Mouse (Mus musculus): ENCODE measurements around the gene Tank. TPM values are rescaled to one million over a fixed set of nuclear protein-coding genes. Genes with fewer than 3 reads are reported as not detected.

Tank gene
- 21.5 and 24.7 TPM in 2 replicates for polyA plus RNA-seq (2015; fragmentation: Nextera tagmentation; extraction: Ambion mirVana)

DNA sequence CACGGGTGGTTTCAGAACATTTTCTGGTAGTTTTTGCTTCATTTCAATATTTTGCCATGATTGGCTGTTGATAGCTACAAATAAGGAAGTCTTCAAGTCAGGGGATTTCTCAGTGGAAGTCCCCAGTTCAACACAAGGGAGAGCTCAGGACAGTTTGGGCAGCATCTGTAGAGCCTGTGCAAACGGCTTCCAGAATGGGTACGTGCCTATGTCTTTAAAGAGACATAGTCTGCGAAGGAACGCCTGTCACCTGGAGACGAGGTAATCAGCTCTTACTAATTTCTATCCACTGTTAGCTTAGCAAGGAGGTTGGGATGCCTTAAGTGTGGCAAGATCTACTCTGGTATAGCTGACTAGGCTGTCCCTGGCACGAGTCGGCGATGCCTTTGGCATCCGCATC lies at the start of gene Tank:
TSS of gene Tank (plus strand) at position 153 of the 400 bp plus-strand sequence.
- H3K9me3 ChIP-seq: no peaks in the 10 kb centered on the region

DNA sequence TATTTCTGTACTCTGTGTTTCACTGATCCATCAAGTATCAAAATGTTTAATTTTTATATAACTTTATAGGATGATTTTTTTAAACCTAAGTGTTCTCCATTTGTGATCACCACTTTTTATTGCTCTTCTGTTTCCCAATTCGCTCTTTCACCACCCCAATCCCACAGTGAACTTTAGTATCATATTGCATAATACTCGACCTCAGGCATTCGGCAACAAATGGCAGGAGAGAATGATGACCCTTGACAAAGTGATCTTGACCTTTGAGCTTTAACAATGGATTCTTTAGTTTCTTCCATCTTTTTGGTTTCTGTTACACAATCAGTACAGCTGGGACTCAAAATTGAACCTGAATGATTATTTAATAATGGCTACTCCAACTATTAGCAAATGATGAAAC lies 46.1 kb upstream of the Tank start:
- H3K9me3 ChIP-seq: no peaks in the 10 kb centered on the region
- no peak overlapping the region for H3K4me3 ChIP-seq
- H3K9ac ChIP-seq: no peak overlapping the region
- no peaks in the 10 kb centered on the region for H3K36me3 ChIP-seq
- no peak overlapping the region for H3K4me2 ChIP-seq
- H3K27me3 ChIP-seq (replicated peaks): no peaks in the 10 kb centered on the region
- ATAC-seq (ENCODE audit: extremely low read depth, insufficient number of reproducible peaks, low FRiP score, low TSS enrichment): no peak
- no peaks in the 10 kb centered on the region for H3K4me1 ChIP-seq
- 75% methylated on average over 3 of the region's 3 CpGs for WGBS
- H3K27ac ChIP-seq (replicated peaks): no peak overlapping the region

More for the DNA sequence above, at the start of gene Tank:
- ATAC-seq (ENCODE audit: extremely low read depth, insufficient number of reproducible peaks, low FRiP score, low TSS enrichment): no peak
- Histone ChIP-seq H3K4me2 (peak within 1 kb of the TSS; percentile 47; the same call in 1 of the 2 replicates), H3K27me3 (replicated peaks) (no peaks in the 10 kb centered on the region), H3K27ac (replicated peaks) (no peak within 1 kb of the TSS), H3K9ac (no peak within 1 kb of the TSS), H3K4me1 (peaks cover 4% of the 10 kb centered on the region; the same call in 1 of the 2 replicates), H3K4me3 (no peak within 1 kb of the TSS), H3K36me3 (no peaks in the 10 kb centered on the region)
- WGBS: 79% methylated on average over 10 of the region's 10 CpGs

- Histone ChIP-seq H3K4me1 (no peaks in the 10 kb centered on the region), H3K9me3 (no peaks in the 10 kb centered on the region), H3K27ac (replicated peaks) (no peak overlapping the region), H3K9ac (no peak overlapping the region), H3K36me3 (no peaks in the 10 kb centered on the region), H3K27me3 (replicated peaks) (no peaks in the 10 kb centered on the region), H3K4me3 (no peak overlapping the region), H3K4me2 (no peak overlapping the region)
- 56% methylated on average over 2 of the region's 2 CpGs for WGBS
- ATAC-seq (ENCODE audit: extremely low read depth, insufficient number of reproducible peaks, low FRiP score, low TSS enrichment): no peak
Observed at GRCm38 (mm10) chr2:61533131-61533530, 45.3 kb upstream of the Tank start.

GRCm38 (mm10) chr2:61536901-61537300 lies 41.5 kb upstream of the Tank start:
- 64% methylated on average over 2 of the region's 2 CpGs for WGBS
- ATAC-seq (ENCODE audit: extremely low read depth, insufficient number of reproducible peaks, low FRiP score, low TSS enrichment): no peak

GRCm38 (mm10) chr2:61539378-61539777 lies 39.0 kb upstream of the Tank start:
- H3K27ac ChIP-seq (replicated peaks): no peak overlapping the region
- H3K9ac ChIP-seq: no peak overlapping the region
- no peak overlapping the region for H3K4me2 ChIP-seq
- no peak for ATAC-seq (ENCODE audit: extremely low read depth, insufficient number of reproducible peaks, low FRiP score, low TSS enrichment)
- no peaks in the 10 kb centered on the region for H3K9me3 ChIP-seq
- no peaks in the 10 kb centered on the region for H3K4me1 ChIP-seq
- H3K36me3 ChIP-seq: no peaks in the 10 kb centered on the region
- H3K27me3 ChIP-seq (replicated peaks): no peaks in the 10 kb centered on the region
- no peak overlapping the region for H3K4me3 ChIP-seq
- 26% methylated on average over 2 of the region's 2 CpGs for WGBS

More at GRCm38 (mm10) chr2:61536901-61537300, 41.5 kb upstream of the Tank start:
- H3K4me3 ChIP-seq: no peak overlapping the region
- no peaks in the 10 kb centered on the region for H3K9me3 ChIP-seq
- H3K4me1 ChIP-seq: no peaks in the 10 kb centered on the region
- no peaks in the 10 kb centered on the region for H3K36me3 ChIP-seq
- no peak overlapping the region for H3K4me2 ChIP-seq
- no peaks in the 10 kb centered on the region for H3K27me3 ChIP-seq (replicated peaks)
- no peak overlapping the region for H3K27ac ChIP-seq (replicated peaks)
- H3K9ac ChIP-seq: no peak overlapping the region

GRCm38 (mm10) chr2:61542426-61542825 lies 36.0 kb upstream of the Tank start:
- ATAC-seq (ENCODE audit: extremely low read depth, insufficient number of reproducible peaks, low FRiP score, low TSS enrichment): no peak
- no peaks in the 10 kb centered on the region for H3K9me3 ChIP-seq
- H3K9ac ChIP-seq: no peak overlapping the region
- H3K4me3 ChIP-seq: no peak overlapping the region
- WGBS: 74% methylated on average over 2 of the region's 2 CpGs
- H3K36me3 ChIP-seq: no peaks in the 10 kb centered on the region
- no peak overlapping the region for H3K27ac ChIP-seq (replicated peaks)
- no peaks in the 10 kb centered on the region for H3K27me3 ChIP-seq (replicated peaks)
- H3K4me2 ChIP-seq: no peak overlapping the region
- H3K4me1 ChIP-seq: no peaks in the 10 kb centered on the region

- 0 out of 2 replicates have a peak, but pooled peaks cover 3% of the 10 kb centered on the region for H3K4me1 ChIP-seq
- no peak for ATAC-seq (ENCODE audit: extremely low read depth, insufficient number of reproducible peaks, low FRiP score, low TSS enrichment)
- 76% methylated on average over 3 of the region's 3 CpGs for WGBS
- H3K36me3 ChIP-seq: no peaks in the 10 kb centered on the region
- no peak overlapping the region for H3K27ac ChIP-seq (replicated peaks)
- H3K9me3 ChIP-seq: no peaks in the 10 kb centered on the region
- no peaks in the 10 kb centered on the region for H3K27me3 ChIP-seq (replicated peaks)
- H3K9ac ChIP-seq: no peak overlapping the region
- H3K4me3 ChIP-seq: no peak overlapping the region
- H3K4me2 ChIP-seq: no peak overlapping the region
Observed at GRCm38 (mm10) chr2:61545666-61546065, 32.7 kb upstream of the Tank start.

GRCm38 (mm10) chr2:61548021-61548420 lies 30.4 kb upstream of the Tank start:
- H3K36me3 ChIP-seq: no peaks in the 10 kb centered on the region
- WGBS: 44% methylated on average over 2 of the region's 2 CpGs
- no peaks in the 10 kb centered on the region for H3K9me3 ChIP-seq
- ATAC-seq (ENCODE audit: extremely low read depth, insufficient number of reproducible peaks, low FRiP score, low TSS enrichment): no peak
- H3K9ac ChIP-seq: no peak overlapping the region
- no peak overlapping the region for H3K4me2 ChIP-seq
- no peak overlapping the region for H3K4me3 ChIP-seq
- no peak overlapping the region for H3K27ac ChIP-seq (replicated peaks)
- 0 out of 2 replicates have a peak, but pooled peaks cover 3% of the 10 kb centered on the region for H3K4me1 ChIP-seq
- no peaks in the 10 kb centered on the region for H3K27me3 ChIP-seq (replicated peaks)

DNA sequence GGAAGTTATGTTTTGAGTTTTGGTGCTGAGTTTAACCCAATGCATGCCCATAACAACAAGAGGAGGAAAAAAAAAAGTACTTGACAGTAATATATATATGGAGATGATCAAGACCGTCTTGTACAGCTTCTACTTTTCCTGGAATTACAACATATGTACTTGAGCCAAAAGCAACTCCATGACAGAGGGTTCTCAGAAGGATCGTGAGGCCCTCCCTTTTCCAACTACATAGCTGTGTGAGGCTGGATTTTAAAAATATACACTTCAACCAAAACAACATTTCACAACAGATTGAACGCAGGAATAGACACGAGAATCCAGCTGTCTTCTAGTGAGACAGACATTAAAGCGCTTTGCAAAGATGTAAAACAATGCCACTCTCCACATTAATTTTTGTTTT lies 26.7 kb upstream of the Tank start:
- Histone ChIP-seq H3K27ac (replicated peaks) (no peak overlapping the region), H3K4me2 (no peak overlapping the region), H3K36me3 (no peaks in the 10 kb centered on the region), H3K9me3 (no peaks in the 10 kb centered on the region), H3K27me3 (replicated peaks) (no peaks in the 10 kb centered on the region), H3K4me3 (no peak overlapping the region), H3K4me1 (0 out of 2 replicates have a peak, but pooled peaks cover 3% of the 10 kb centered on the region), H3K9ac (no peak overlapping the region)
- 80% methylated on average over 5 of the region's 5 CpGs for WGBS
- ATAC-seq (ENCODE audit: extremely low read depth, insufficient number of reproducible peaks, low FRiP score, low TSS enrichment): no peak

- WGBS: 80% methylated on average over 7 of the region's 7 CpGs
- H3K9ac ChIP-seq: no peak overlapping the region
- no peaks in the 10 kb centered on the region for H3K36me3 ChIP-seq
- no peaks in the 10 kb centered on the region for H3K4me1 ChIP-seq
- no peaks in the 10 kb centered on the region for H3K27me3 ChIP-seq (replicated peaks)
- H3K9me3 ChIP-seq: no peaks in the 10 kb centered on the region
- H3K4me3 ChIP-seq: no peak overlapping the region
- no peak overlapping the region for H3K4me2 ChIP-seq
- ATAC-seq (ENCODE audit: extremely low read depth, insufficient number of reproducible peaks, low FRiP score, low TSS enrichment): no peak
- H3K27ac ChIP-seq (replicated peaks): no peak overlapping the region
Observed at GRCm38 (mm10) chr2:61555367-61555766, 23.0 kb upstream of the Tank start.

DNA sequence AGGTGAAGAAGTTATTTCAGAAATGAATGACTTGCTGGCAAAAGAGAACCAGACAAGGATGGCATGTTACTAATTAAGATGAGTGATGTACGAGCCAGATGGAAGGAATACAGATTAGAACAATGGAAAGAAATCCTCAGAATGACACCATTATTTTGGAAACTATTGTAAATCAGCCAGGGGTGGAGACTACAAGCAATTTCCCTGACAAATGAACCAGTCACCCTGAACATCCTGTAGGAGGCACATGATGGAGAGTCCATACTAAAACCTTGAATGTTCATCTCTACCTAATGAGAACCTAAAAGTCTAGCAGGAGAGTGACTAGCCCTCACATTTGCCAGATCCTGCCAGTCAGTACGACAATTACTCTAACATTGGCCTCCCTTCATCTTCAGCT lies 22.6 kb upstream of the Tank start:
- no peak overlapping the region for H3K9ac ChIP-seq
- H3K4me2 ChIP-seq: no peak overlapping the region
- H3K36me3 ChIP-seq: no peaks in the 10 kb centered on the region
- no peaks in the 10 kb centered on the region for H3K27me3 ChIP-seq (replicated peaks)
- ATAC-seq (ENCODE audit: extremely low read depth, insufficient number of reproducible peaks, low FRiP score, low TSS enrichment): no peak
- H3K27ac ChIP-seq (replicated peaks): no peak overlapping the region
- no peaks in the 10 kb centered on the region for H3K4me1 ChIP-seq
- no peaks in the 10 kb centered on the region for H3K9me3 ChIP-seq
- 69% methylated on average over 2 of the region's 2 CpGs for WGBS
- no peak overlapping the region for H3K4me3 ChIP-seq

DNA sequence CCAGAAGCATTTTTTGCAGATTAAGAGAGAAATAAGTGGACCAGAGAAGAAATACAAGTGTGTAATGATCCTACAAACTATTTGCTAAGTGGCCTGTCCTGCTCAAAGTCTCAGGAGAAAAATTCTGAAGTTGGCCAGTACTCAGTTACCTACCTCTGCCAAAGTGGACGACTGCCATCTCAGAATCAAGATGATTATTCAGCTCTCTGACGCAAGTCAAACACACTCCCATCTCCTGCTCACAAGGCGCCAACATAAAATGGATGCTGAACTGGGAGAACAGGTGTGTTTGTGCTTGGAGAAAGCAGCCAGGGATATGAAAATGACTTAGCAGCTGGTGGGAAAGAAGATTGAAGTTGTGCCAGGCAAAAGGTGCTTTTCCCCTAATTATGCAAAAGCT lies 21.7 kb upstream of the Tank start:
- Histone ChIP-seq H3K9me3 (no peaks in the 10 kb centered on the region), H3K4me2 (no peak overlapping the region), H3K27me3 (replicated peaks) (no peaks in the 10 kb centered on the region), H3K9ac (no peak overlapping the region), H3K36me3 (no peaks in the 10 kb centered on the region), H3K4me3 (no peak overlapping the region), H3K4me1 (no peaks in the 10 kb centered on the region), H3K27ac (replicated peaks) (no peak overlapping the region)
- ATAC-seq (ENCODE audit: extremely low read depth, insufficient number of reproducible peaks, low FRiP score, low TSS enrichment): no peak
- WGBS: 74% methylated on average over 3 of the region's 3 CpGs

All from heart, embryonic 13.5 days (tissue).